8 mouse cellular contexts compared by ENCODE assay signal in genomic region chr3:135594238-135594917, GRCm38 (mm10).
DNase-seq lines count a peak whose midpoint lies in the region; ATAC-seq and TF ChIP-seq lines count a peak whose summit lies in the region.

No protein-coding gene starts in this region.

- no peaks in the 10 kb centered on the region for H3K9me3 ChIP-seq in ES-E14 (ENCODE audit: control insufficient read depth, insufficient read depth, low read depth, low read length)
- H3K9me3 ChIP-seq in forebrain, embryonic 15.5 days = no peaks in the 10 kb centered on the region

- H3K9ac ChIP-seq in ES-E14 (ENCODE audit: insufficient read depth, low read depth, low read length, poor library complexity, severe bottlenecking) = 0 out of 2 replicates have a peak overlapping the region, but pooled peaks have one; percentile 4
- H3K9ac ChIP-seq in forebrain, embryonic 15.5 days (replicated peaks) = no peak overlapping the region

- ATAC-seq in inflammation-experienced regulatory T-cells, adult 6 months = peak; percentile 87
- ATAC-seq in forebrain, embryonic 15.5 days (replicated peaks) = no peak

- no peak overlapping the region; the same call in 1 of the 2 replicates for H3K27ac ChIP-seq in ES-E14 (ENCODE audit: insufficient read depth, low read depth, low read length, poor library complexity, severe bottlenecking)
- no peak overlapping the region for H3K27ac ChIP-seq in forebrain, embryonic 15.5 days (replicated peaks)

- H3K4me1 ChIP-seq in ES-E14 (ENCODE audit: control insufficient read depth in 2 of 2, insufficient read depth in 2 of 2, low read length in 2 of 2, poor library complexity in 1 of 2) = peaks cover 0 to 8% of the 10 kb centered on the region in 2 experiments; a peak in 1 of 4 replicates
- H3K4me1 ChIP-seq in forebrain, embryonic 15.5 days = no peaks in the 10 kb centered on the region

- H3K4me2 ChIP-seq in forebrain, embryonic 15.5 days (replicated peaks) = no peak overlapping the region

- in situ Hi-C loops in ES-E14 (cut with MboI; ENCODE audit: low sequenced_read_pairs in 2 of 2, unreplicated experiment in 2 of 2) = no loop called here

- DNase-seq in kidney, postnatal 25 days = peak; percentile 21 to 54
- no peak for DNase-seq in kidney, adult 18-20 months
- DNase-seq in ES-E14 (ENCODE audit: low read depth, low spot score) = no peak
- DNase-seq in natural killer cell, adult 2 months (ENCODE audit: low spot score in 2 of 2) = peak; percentile 75 to 82
- DNase-seq in layer of hippocampus, postnatal 36 days = no peak
- no peak for DNase-seq in cerebellum, postnatal 4 days (ENCODE audit: low spot score in 2 of 2)

- H3K27me3 ChIP-seq in forebrain, embryonic 15.5 days = no peaks in the 10 kb centered on the region

- peaks cover 5% of the 10 kb centered on the region; the same call in 1 of the 2 replicates for H3K36me3 ChIP-seq in ES-E14 (ENCODE audit: control insufficient read depth, insufficient read depth, low read length, poor library complexity, severe bottlenecking)
- peaks cover 7% of the 10 kb centered on the region; the same call in 1 of the 2 replicates for H3K36me3 ChIP-seq in forebrain, embryonic 15.5 days

- H3K4me3 ChIP-seq in ES-E14 (ENCODE audit: insufficient read depth in 1 of 2, low read depth in 1 of 2, low read length in 2 of 2, poor library complexity in 1 of 2, severe bottlenecking in 1 of 2) = peak overlapping the region; percentile 17 to 37; a peak in 3 of 4 replicates
- no peak overlapping the region for H3K4me3 ChIP-seq in forebrain, embryonic 15.5 days

- 88% methylated on average over 21 of the region's 21 CpGs for WGBS in forebrain, embryonic 15.5 days

TF ChIP-seq in ES-E14, 5 proteins besides CTCF, POLR2A, EP300 and RAD21:
- TF ChIP-seq ZC3H11A (IDR thresholded peaks at IDR 0.05; ENCODE audit: borderline replicate concordance, low read depth, low read length) = no peak
- TF ChIP-seq CHD2 (IDR thresholded peaks at IDR 0.05; ENCODE audit: low read depth, low read length) = no peak
- TF ChIP-seq HCFC1 (IDR thresholded peaks at IDR 0.05; ENCODE audit: borderline replicate concordance, insufficient read depth, low read length) = no peak
- no peak for TF ChIP-seq ZNF384 (IDR thresholded peaks at IDR 0.05; ENCODE audit: low read depth, low read length)
- no peak for TF ChIP-seq MAFK (IDR thresholded peaks at IDR 0.05; ENCODE audit: insufficient read depth, low read depth, low read length)

Comparison
In these comparisons a context has a peak if more than half of its experiments do, and no peak if none do; other contexts are left out.
1. DNase-seq: peak in kidney, postnatal 25 days (2 of 2) and natural killer cell, adult 2 months (2 of 2); none in kidney, adult 18-20 months (single experiment), ES-E14 (single experiment), layer of hippocampus, postnatal 36 days (0 of 2) and cerebellum, postnatal 4 days (0 of 2).